In genomic region chr2:24378747-24379450, GRCm38 (mm10) we compare ENCODE assay signal across 16 mouse cellular contexts. TPM values are rescaled to one million over a fixed set of nuclear protein-coding genes. Genes with fewer than 3 reads are reported as not detected.
DNase-seq lines count a peak whose midpoint lies in the region; ATAC-seq and TF ChIP-seq lines count a peak whose summit lies in the region.
"Had no signal": no experiment of that assay in that cellular context is flagged by ENCODE, and none has a peak within 500 bp of the region (broad histone marks: within the 10 kb centered on the region; RNA-seq: fewer than 3 reads in every experiment).

No protein-coding gene starts in this region.

- no peaks in the 10 kb centered on the region for H3K9me3 ChIP-seq in intestine, embryonic 16.5 days (ENCODE audit: control insufficient read depth, low read length)
- no peaks in the 10 kb centered on the region for H3K9me3 ChIP-seq in liver, postnatal 0 days (ENCODE audit: low read length)
- H3K9me3 ChIP-seq in kidney, embryonic 15.5 days (replicated peaks) = no peaks in the 10 kb centered on the region
- H3K9me3 ChIP-seq: limb, embryonic 13.5 days; midbrain, embryonic 15.5 days had no signal

- ATAC-seq in intestine, embryonic 16.5 days = peak; percentile 99
- peak; percentile 80 for ATAC-seq in liver, postnatal 0 days
- peak; percentile 60 for ATAC-seq in megakaryocyte progenitor cell, adult 5-6 weeks (replicated peaks; ENCODE audit: poor library complexity)
- ATAC-seq in kidney, embryonic 15.5 days (replicated peaks; ENCODE audit: low FRiP score) = no peak
- ATAC-seq: midbrain, embryonic 15.5 days had no signal

- 62% methylated on average over 5 of the region's 5 CpGs for WGBS in intestine, embryonic 16.5 days
- 66% methylated on average over 5 of the region's 5 CpGs for WGBS in liver, postnatal 0 days (ENCODE audit: insufficient replicate concordance)
- WGBS in kidney, embryonic 15.5 days = 79% methylated on average over 5 of the region's 5 CpGs

- H3K27ac ChIP-seq in intestine, embryonic 16.5 days (ENCODE audit: low read length) = peak overlapping the region; percentile 76
- H3K27ac ChIP-seq in liver, postnatal 0 days (ENCODE audit: low read depth) = no peak overlapping the region
- no peak overlapping the region for H3K27ac ChIP-seq in kidney, embryonic 15.5 days
- H3K27ac ChIP-seq: heart, adult 2 months; limb, embryonic 13.5 days; midbrain, embryonic 15.5 days had no signal

- TF ChIP-seq CTCF in liver, postnatal 0 days (IDR thresholded peaks at IDR 0.05; ENCODE audit: low read depth) = no peak

- H3K9ac ChIP-seq in intestine, embryonic 16.5 days (ENCODE audit: low read depth, low read length) = no peak overlapping the region
- no peak overlapping the region for H3K9ac ChIP-seq in liver, postnatal 0 days (replicated peaks)
- no peak overlapping the region for H3K9ac ChIP-seq in kidney, embryonic 15.5 days
- H3K9ac ChIP-seq: limb, embryonic 13.5 days; midbrain, embryonic 15.5 days had no signal

- H3K36me3 ChIP-seq in intestine, embryonic 16.5 days (ENCODE audit: control insufficient read depth, insufficient read depth, low read length) = no peaks in the 10 kb centered on the region
- H3K36me3 ChIP-seq in liver, postnatal 0 days (replicated peaks; ENCODE audit: insufficient read depth, low read length) = no peaks in the 10 kb centered on the region
- no peaks in the 10 kb centered on the region for H3K36me3 ChIP-seq in kidney, embryonic 15.5 days
- H3K36me3 ChIP-seq: limb, embryonic 13.5 days; midbrain, embryonic 15.5 days had no signal

- no peak for TF ChIP-seq EP300 in liver, postnatal 0 days (IDR thresholded peaks at IDR 0.05; ENCODE audit: low read depth)

- H3K4me3 ChIP-seq in intestine, embryonic 16.5 days (ENCODE audit: low read length) = no peak overlapping the region
- H3K4me3 ChIP-seq in liver, postnatal 0 days (ENCODE audit: low read depth, low read length) = no peak overlapping the region
- H3K4me3 ChIP-seq in kidney, embryonic 15.5 days (replicated peaks) = no peak overlapping the region
- H3K4me3 ChIP-seq: heart, adult 2 months; limb, embryonic 13.5 days; midbrain, embryonic 15.5 days had no signal

- no peaks in the 10 kb centered on the region for H3K4me1 ChIP-seq in intestine, embryonic 16.5 days (ENCODE audit: control insufficient read depth, insufficient read depth, low read length)
- peaks cover 18% of the 10 kb centered on the region for H3K4me1 ChIP-seq in liver, postnatal 0 days (ENCODE audit: insufficient read depth)
- H3K4me1 ChIP-seq in kidney, embryonic 15.5 days = no peaks in the 10 kb centered on the region
- H3K4me1 ChIP-seq: limb, embryonic 13.5 days; midbrain, embryonic 15.5 days had no signal

- H3K4me2 ChIP-seq in intestine, embryonic 16.5 days (ENCODE audit: low read depth, low read length) = 0 out of 2 replicates have a peak overlapping the region, but pooled peaks have one; percentile 6
- H3K4me2 ChIP-seq in liver, postnatal 0 days (ENCODE audit: low read depth, low read length) = no peak overlapping the region
- H3K4me2 ChIP-seq in kidney, embryonic 15.5 days = no peak overlapping the region
- H3K4me2 ChIP-seq: limb, embryonic 13.5 days; midbrain, embryonic 15.5 days had no signal

- peak; percentile 50 for DNase-seq in c-Kit-positive CD71-positive TER-119-negative erythroid progenitor cells, embryonic 14.5 days (ENCODE audit: low read depth)
- peak; percentile 10 for DNase-seq in liver, postnatal 0 days
- DNase-seq in left cerebral cortex, adult 9 months (ENCODE audit: low spot score in 2 of 2) = no peak
- no peak for DNase-seq in retina, embryonic 14.5 days (ENCODE audit: low spot score)
- DNase-seq: cerebellum, postnatal 10 days; heart, adult 2 months; heart, postnatal 4 days; kidney, adult 11 months; layer of hippocampus, adult 9-11 months; right cerebral cortex, postnatal 25 days had no signal

- H3K27me3 ChIP-seq in intestine, embryonic 16.5 days (replicated peaks; ENCODE audit: control insufficient read depth, insufficient read depth, low read length) = no peaks in the 10 kb centered on the region
- no peaks in the 10 kb centered on the region for H3K27me3 ChIP-seq in liver, postnatal 0 days (ENCODE audit: insufficient read depth, low read length)
- no peaks in the 10 kb centered on the region for H3K27me3 ChIP-seq in kidney, embryonic 15.5 days
- H3K27me3 ChIP-seq: limb, embryonic 13.5 days; midbrain, embryonic 15.5 days had no signal

RNA-seq across cellular contexts. Expression of gene Psd4, which starts 11.5 kb away (rescaled TPM):
- polyA plus RNA-seq in intestine, embryonic 16.5 days (2015; fragmentation: Nextera tagmentation; extraction: Ambion mirVana) = 6.1 and 7.2 TPM in 2 replicates
- 3.0 and 3.9 TPM in 2 replicates for polyA plus RNA-seq in liver, postnatal 0 days (2015; fragmentation: Nextera tagmentation; extraction: Ambion mirVana)
- total RNA-seq in megakaryocyte progenitor cell, adult 5-6 weeks (2015) = 43.0 and 43.9 TPM in 2 replicates
- 74.4 and 81.0 TPM in 2 replicates for total RNA-seq in megakaryocyte progenitor cell, adult 5-6 weeks (2017)
- polyA plus RNA-seq in kidney, embryonic 15.5 days (2015; fragmentation: Nextera tagmentation; extraction: Ambion mirVana) = 2.2 and 2.3 TPM in 2 replicates

RNA-seq across cellular contexts. Expression of gene Il1rn, which starts 42.2 kb away (rescaled TPM):
- 0.80 and 1.2 TPM in 2 replicates for polyA plus RNA-seq in intestine, embryonic 16.5 days (2015; fragmentation: Nextera tagmentation; extraction: Ambion mirVana)
- 17.5 and 19.0 TPM in 2 replicates for polyA plus RNA-seq in liver, postnatal 0 days (2015; fragmentation: Nextera tagmentation; extraction: Ambion mirVana)
- total RNA-seq in megakaryocyte progenitor cell, adult 5-6 weeks (2015) = 3.2 and 3.9 TPM in 2 replicates
- 1.0 and 1.2 TPM in 2 replicates for total RNA-seq in megakaryocyte progenitor cell, adult 5-6 weeks (2017)
- 0.84 and 1.6 TPM in 2 replicates for polyA plus RNA-seq in kidney, embryonic 15.5 days (2015; fragmentation: Nextera tagmentation; extraction: Ambion mirVana)
- polyA plus RNA-seq: midbrain, embryonic 15.5 days; neural tube, embryonic 14.5 days had no signal

Comparison
In these comparisons a context has a peak if more than half of its experiments do, and no peak if none do; other contexts are left out.
1. DNase-seq: peak in c-Kit-positive CD71-positive TER-119-negative erythroid progenitor cells, embryonic 14.5 days (single experiment) and liver, postnatal 0 days (single experiment); none in left cerebral cortex, adult 9 months (0 of 2) and retina, embryonic 14.5 days (single experiment).